Mouse (Mus musculus): ENCODE measurements around the gene Enkd1. TPM values are rescaled to one million over a fixed set of nuclear protein-coding genes. Genes with fewer than 3 reads are reported as not detected.

Gene Enkd1
- polyA plus RNA-seq, 1 experiment from 2014 or later = 8.8 TPM

DNA sequence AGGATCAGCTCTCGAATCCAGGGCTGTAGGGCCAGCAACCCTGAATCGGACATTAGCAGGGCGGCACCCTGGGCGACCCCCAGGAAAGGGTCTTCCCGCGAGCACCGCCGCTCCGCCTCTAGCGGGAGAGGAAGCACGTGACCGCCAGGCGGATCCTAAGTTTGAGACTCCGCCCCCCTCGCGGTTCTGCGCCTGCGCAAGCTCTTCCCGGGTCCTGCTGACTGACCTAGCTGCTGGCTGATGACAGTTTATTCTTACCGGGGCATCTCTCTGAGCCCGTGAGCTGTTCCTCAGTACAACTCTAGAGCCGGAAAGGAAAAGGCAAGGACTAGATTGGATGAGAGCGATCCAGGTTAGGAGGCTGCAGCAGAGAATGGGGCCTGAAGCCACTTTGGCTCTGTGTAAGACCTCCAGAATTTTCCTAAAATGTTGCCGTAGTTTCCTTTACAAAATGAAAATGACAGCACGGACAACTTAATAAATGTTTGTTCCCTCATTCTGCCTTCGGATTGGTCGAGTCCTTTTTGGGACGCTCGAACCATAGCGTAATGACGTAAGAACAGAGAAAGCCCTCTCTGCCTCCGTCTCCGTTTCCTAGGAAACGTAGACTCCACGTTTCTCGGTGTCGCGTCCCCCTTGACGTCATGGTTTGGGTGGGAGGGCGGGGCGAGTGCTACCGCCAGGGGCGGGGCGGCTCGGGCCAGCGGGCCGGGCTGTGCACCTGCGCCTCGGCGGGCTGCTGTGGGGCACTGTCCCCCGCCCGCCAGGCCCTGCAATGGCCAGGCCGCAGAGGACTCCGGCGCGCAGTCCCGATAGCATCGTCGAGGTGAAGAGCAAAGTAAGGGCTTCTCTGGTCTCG is 6.8 kb downstream of the Enkd1 start, which contains the start of the genes Acd and Pard6a:
Acd (minus strand) TSS at position 137 of the 859 bp plus-strand sequence.
Pard6a (plus strand) TSS at position 183 of the 859 bp plus-strand sequence.
- peaks cover 39% of the 10 kb centered on the region for H3K4me1 ChIP-seq (replicated peaks)
- peak within 1 kb of the TSS; percentile 77 for H3K9ac ChIP-seq
- no peaks in the 10 kb centered on the region for H3K9me3 ChIP-seq (replicated peaks)
- H3K4me3 ChIP-seq (replicated peaks) = peak within 1 kb of the TSS; percentile 75
- WGBS (ENCODE audit: insufficient replicate concordance) = under 1% methylated on average over 60 of the region's 60 CpGs
- H3K4me2 ChIP-seq = peak within 1 kb of the TSS; percentile 96
- H3K27ac ChIP-seq = peak within 1 kb of the TSS; percentile 96
- H3K27me3 ChIP-seq = no peaks in the 10 kb centered on the region
- peaks cover 45% of the 10 kb centered on the region for H3K36me3 ChIP-seq
- DNase-seq (peak; percentile 93), ATAC-seq (ENCODE audit: low read depth) (peak; percentile 78)

DNA sequence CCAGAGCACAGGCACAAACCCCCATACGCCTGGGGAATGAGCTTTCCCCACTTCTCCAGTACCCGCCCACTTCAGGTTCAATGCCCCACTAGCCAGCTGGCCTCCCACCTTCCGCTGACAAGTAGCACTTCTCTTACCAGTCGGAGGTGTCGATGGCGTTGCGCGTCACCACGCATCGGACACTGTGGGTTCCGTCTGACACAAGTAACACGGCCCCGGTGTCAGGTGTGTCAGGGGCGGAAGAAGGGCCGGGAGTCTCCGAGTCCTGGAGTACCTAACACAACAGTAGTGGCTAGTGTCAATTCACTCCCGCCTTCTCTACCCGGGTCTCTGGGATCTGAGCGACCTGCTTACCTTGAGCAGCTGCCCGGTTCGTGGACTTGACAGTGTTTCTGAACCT is 7.4 kb downstream of the Enkd1 start:
- Histone ChIP-seq H3K4me2 (peak overlapping the region; percentile 96), H3K4me3 (replicated peaks) (peak overlapping the region; percentile 75), H3K36me3 (peaks cover 45% of the 10 kb centered on the region), H3K27me3 (no peaks in the 10 kb centered on the region), H3K9me3 (replicated peaks) (no peaks in the 10 kb centered on the region), H3K27ac (peak overlapping the region; percentile 96), H3K9ac (peak overlapping the region; percentile 77), H3K4me1 (replicated peaks) (peaks cover 36% of the 10 kb centered on the region)
- ATAC-seq (ENCODE audit: low read depth) = peak; percentile 54
- DNase-seq = peak; percentile 66
- 0% methylated on average over 21 of the region's 21 CpGs for WGBS (ENCODE audit: insufficient replicate concordance)

DNA sequence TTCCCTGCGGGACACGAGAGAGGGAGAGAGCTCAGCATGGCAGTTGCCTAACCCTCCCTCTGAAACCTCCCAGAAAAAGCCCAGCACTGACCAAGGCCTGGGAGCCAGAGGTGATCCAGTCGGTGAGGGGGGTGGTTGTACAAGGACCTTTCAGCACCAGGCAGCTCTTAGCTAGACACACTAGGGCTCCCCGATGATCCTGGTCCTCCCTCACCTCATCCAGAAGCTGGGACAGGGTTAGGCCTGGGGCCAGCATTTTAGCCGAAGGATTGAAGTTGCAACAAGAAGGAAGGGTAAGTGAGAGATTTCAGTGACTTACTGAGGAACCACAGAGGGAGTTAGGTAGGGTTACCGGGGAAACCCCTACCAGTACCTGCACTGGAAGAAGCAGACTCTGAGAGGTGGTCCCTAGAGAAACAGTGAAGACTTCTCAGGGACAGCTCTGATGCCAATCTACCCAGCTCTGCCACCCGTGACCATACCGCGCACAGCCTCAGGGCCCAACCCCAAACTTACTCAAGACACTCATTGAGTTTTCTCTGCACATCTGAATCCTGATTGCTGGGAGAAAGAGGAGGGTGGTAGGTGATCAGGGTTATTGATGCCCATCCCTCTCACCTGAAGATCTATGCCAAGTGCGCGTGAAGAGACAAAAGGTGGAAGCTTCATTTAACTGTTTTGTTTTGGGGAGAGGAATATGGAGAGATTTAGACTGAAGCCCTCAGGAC is 8.4 kb downstream of the Enkd1 start:
- Histone ChIP-seq H3K4me3 (replicated peaks) (peak overlapping the region; percentile 75), H3K27ac (no peak overlapping the region; the same call in 1 of the 2 replicates), H3K4me1 (replicated peaks) (peaks cover 36% of the 10 kb centered on the region), H3K27me3 (peaks cover 6% of the 10 kb centered on the region), H3K9me3 (replicated peaks) (no peaks in the 10 kb centered on the region), H3K36me3 (peaks cover 45% of the 10 kb centered on the region), H3K4me2 (peak overlapping the region; percentile 96), H3K9ac (peak overlapping the region; percentile 77)
- DNase-seq (no peak), ATAC-seq (ENCODE audit: low read depth) (no peak)
- WGBS (ENCODE audit: insufficient replicate concordance) = 80% methylated on average over 11 of the region's 11 CpGs

DNA sequence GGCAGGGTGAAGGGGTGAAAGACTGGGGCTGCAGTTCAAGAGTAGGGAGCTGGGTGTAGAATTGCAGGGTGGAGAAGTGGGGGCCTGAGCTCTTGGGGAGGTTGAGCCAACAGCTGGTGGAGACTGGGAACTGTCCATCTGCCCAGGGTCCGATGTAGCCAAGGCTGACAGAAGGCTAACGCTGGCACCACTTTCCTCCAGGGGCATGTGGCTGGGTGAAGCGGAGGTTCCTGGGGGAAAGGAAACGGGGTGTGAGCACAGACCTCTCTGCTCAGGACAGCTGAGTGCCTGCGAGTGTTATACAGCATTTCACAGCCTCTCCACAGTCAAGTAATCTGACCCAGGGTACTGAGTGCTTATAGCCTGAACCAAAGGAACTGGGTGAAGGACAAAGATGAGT is 9.3 kb downstream of the Enkd1 start:
- WGBS (ENCODE audit: insufficient replicate concordance) = 92% methylated on average over 5 of the region's 5 CpGs
- Histone ChIP-seq H3K9me3 (replicated peaks) (no peaks in the 10 kb centered on the region), H3K27me3 (peaks cover 15% of the 10 kb centered on the region), H3K4me1 (replicated peaks) (peaks cover 44% of the 10 kb centered on the region), H3K36me3 (peaks cover 37% of the 10 kb centered on the region), H3K4me2 (no peak overlapping the region), H3K4me3 (replicated peaks) (no peak overlapping the region), H3K9ac (no peak overlapping the region), H3K27ac (no peak overlapping the region)
- DNase-seq = no peak
- ATAC-seq (ENCODE audit: low read depth) = no peak

DNA sequence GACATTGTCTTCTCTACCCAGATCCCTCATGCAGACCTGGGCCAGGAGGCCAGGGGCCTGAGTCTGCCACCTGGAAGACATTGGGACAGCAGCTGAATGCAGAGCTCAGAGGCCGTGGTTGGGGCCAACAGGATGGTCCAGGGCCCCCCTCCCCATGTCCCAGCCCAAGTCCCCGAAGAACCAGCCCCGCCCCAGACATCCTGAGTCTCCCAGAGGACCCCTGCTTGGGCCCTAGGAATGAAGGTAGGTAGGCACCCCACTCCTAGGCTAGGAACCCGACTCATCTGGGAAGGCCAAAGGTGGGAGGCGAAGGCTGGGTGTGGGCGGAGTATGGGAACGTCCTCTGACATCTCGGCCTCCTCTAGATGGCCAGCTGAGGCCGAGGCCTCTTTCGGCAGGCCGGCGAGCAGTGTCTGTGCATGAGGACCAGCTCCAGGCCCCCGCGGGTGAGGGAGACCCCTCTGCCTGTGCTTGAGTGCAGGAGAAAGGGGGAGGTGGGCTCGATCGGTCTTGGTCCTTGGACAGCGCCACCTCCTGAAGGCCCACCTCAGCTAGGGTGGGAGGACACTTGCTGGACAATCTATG is 10.7 kb downstream of the Enkd1 start:
- Histone ChIP-seq H3K4me1 (replicated peaks) (peaks cover 49% of the 10 kb centered on the region), H3K9ac (no peak overlapping the region), H3K27me3 (peaks cover 15% of the 10 kb centered on the region), H3K9me3 (replicated peaks) (no peaks in the 10 kb centered on the region), H3K4me2 (no peak overlapping the region), H3K27ac (0 out of 2 replicates have a peak overlapping the region, but pooled peaks have one; percentile 19), H3K4me3 (replicated peaks) (no peak overlapping the region), H3K36me3 (peaks cover 24% of the 10 kb centered on the region)
- 87% methylated on average over 17 of the region's 17 CpGs for WGBS (ENCODE audit: insufficient replicate concordance)
- DNase-seq = no peak
- ATAC-seq (ENCODE audit: low read depth) = no peak

DNA sequence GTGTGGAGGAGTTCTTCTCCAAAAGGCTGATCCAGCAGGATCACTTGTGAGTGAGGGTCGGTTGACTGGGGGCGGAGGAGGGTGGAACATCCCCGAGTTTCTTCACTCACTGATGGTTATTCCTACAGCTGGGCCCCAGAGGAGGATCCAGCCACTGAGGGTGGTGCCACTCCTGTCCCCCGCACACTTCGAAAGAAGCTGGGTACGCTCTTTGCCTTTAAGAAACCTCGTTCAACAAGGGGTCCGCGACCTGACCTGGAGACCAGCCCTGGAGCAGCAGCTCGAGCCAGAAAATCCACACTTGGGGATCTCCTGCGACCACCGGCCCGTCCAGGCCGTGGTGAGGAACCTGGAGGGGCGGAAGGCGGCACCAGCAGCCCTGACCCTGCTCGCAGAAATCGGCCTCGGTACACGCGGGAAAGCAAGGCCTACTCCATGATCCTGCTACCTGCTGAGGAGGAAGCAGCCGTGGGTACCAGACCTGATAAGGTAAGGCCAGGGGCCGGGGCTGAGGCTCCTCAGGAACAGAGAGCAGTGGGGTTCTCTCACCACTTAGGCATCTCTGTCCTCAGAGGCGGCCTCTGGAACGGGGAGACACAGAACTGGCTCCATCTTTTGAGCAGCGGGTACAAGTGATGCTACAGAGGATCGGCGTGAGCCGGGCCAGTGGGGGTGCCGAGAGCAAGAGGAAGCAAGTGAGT is 12.8 kb downstream of the Enkd1 start:
- no peak overlapping the region for H3K27ac ChIP-seq
- no peak for ATAC-seq (ENCODE audit: low read depth)
- WGBS (ENCODE audit: insufficient replicate concordance) = 76% methylated on average over 30 of the region's 30 CpGs
- H3K9ac ChIP-seq = no peak overlapping the region
- H3K4me2 ChIP-seq = no peak overlapping the region
- peaks cover 43% of the 10 kb centered on the region for H3K4me1 ChIP-seq (replicated peaks)
- H3K36me3 ChIP-seq = peaks cover 24% of the 10 kb centered on the region
- no peak overlapping the region for H3K4me3 ChIP-seq (replicated peaks)
- DNase-seq = no peak
- H3K9me3 ChIP-seq (replicated peaks) = no peaks in the 10 kb centered on the region
- H3K27me3 ChIP-seq = peaks cover 15% of the 10 kb centered on the region

DNA sequence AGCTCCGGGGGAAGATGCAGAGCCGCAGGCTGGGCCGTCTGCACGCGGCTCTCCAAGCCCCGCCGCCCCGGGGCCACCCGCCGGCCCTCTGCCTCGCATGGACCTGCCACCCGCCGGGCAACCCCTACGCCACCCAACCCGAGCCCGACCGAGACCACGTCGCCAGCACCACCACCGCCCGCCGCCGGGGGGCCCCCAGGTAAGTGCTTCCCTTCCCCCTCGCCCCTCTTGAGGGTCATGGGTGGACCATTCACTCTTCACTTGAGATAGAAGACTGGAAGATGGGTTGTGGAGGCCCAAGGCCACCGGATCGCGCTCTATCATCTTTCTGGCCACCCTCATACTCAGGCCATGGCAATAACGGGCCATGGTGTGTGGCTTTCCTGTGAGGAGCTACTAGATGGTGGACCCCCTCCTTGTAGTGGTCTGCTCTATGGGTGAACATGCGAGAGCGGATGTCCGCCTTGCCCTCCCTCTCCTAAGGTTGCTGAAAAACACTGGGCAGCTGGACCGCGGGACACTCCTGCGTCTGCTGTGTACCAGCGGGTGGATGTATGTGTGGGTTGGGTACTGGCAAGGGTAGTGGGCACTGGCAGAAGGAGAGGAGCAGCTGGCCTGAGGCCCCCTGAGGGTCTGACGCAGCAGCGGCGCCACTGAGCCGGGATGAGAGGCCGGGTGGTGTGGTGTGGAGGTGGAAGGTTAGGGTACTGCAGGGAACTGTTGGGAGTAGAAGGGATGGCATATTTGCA is 13.8 kb downstream of the Enkd1 start:
- Histone ChIP-seq H3K4me3 (replicated peaks) (peak overlapping the region; percentile 48), H3K36me3 (peaks cover 24% of the 10 kb centered on the region), H3K4me2 (peak overlapping the region; percentile 81), H3K9me3 (replicated peaks) (no peaks in the 10 kb centered on the region), H3K27me3 (peaks cover 15% of the 10 kb centered on the region), H3K27ac (no peak overlapping the region), H3K4me1 (replicated peaks) (peaks cover 35% of the 10 kb centered on the region), H3K9ac (peak overlapping the region; percentile 36; the same call in 1 of the 2 replicates)
- ATAC-seq (ENCODE audit: low read depth) = peak; percentile 19
- DNase-seq = no peak
- 28% methylated on average over 39 of the region's 40 CpGs for WGBS (ENCODE audit: insufficient replicate concordance)

DNA sequence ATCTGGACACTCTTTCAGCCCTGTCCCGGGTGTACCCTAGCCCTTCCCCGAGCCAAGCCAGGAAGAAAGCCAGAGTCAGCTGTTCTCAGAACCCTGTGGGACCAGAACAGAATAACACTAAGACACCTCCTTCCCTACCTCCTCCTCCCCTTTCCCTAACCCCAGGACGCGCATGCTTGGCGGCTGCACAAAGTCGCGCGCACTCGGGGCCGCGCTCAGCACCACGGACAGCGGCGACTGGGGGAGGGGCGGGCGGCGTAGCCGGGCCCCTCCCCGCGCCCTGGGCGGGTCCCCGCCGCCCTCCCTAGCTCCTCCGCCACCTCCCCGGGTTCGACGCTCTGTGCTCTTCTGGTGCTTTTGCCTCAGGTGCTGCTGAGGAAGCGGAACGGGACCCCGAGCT is 14.4 kb downstream of the Enkd1 start:
- WGBS (ENCODE audit: insufficient replicate concordance) = 8% methylated on average over 30 of the region's 30 CpGs
- H3K27me3 ChIP-seq = peaks cover 15% of the 10 kb centered on the region
- H3K9ac ChIP-seq = peak overlapping the region; percentile 36; the same call in 1 of the 2 replicates
- ATAC-seq (ENCODE audit: low read depth) (peak; percentile 62), DNase-seq (peak; percentile 49)
- H3K36me3 ChIP-seq = peaks cover 21% of the 10 kb centered on the region
- H3K27ac ChIP-seq = no peak overlapping the region
- no peaks in the 10 kb centered on the region for H3K9me3 ChIP-seq (replicated peaks)
- peak overlapping the region; percentile 81 for H3K4me2 ChIP-seq
- H3K4me3 ChIP-seq (replicated peaks) = peak overlapping the region; percentile 48
- H3K4me1 ChIP-seq (replicated peaks) = peaks cover 35% of the 10 kb centered on the region

DNA sequence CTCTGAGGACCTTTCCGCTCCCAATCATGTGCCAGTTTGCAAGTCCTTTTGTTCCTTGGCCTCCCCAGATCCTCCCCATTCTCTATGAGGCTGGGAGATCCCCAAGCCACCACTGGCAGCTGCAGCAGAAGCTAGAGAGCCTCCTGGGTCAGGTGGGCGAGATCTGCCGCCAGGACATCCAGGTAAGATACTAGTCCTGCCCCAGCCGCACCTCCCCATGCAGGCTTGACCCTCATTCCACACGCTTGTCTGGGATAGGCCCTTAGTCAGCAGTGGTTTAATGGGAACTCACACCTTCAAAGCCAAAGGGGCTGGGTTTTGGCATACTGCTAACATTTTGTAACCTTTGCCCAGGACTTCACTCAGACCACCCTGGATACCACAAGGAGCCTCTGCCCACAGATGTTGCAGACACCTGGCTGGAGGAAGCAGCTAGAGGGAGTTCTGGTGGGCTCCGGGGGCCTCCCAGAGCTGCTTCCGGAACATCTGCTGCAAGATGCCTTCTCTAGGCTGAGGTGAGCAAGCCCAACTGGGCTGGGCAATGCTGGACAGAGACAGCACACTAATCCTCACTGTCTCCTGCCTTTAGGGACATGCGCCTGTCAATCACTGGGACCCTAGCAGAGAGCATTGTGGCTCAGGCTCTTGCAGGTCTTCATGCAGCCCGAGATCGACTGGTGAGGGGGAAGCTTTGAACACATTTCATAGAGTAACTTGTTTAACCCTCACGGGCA is 15.4 kb downstream of the Enkd1 start:
- Histone ChIP-seq H3K9me3 (replicated peaks) (no peaks in the 10 kb centered on the region), H3K27ac (no peak overlapping the region), H3K4me3 (replicated peaks) (no peak overlapping the region), H3K4me2 (no peak overlapping the region), H3K27me3 (peaks cover 15% of the 10 kb centered on the region), H3K9ac (no peak overlapping the region), H3K36me3 (peaks cover 11% of the 10 kb centered on the region), H3K4me1 (replicated peaks) (peaks cover 41% of the 10 kb centered on the region)
- WGBS (ENCODE audit: insufficient replicate concordance) = 77% methylated on average over 11 of the region's 11 CpGs
- DNase-seq = no peak
- no peak for ATAC-seq (ENCODE audit: low read depth)

DNA sequence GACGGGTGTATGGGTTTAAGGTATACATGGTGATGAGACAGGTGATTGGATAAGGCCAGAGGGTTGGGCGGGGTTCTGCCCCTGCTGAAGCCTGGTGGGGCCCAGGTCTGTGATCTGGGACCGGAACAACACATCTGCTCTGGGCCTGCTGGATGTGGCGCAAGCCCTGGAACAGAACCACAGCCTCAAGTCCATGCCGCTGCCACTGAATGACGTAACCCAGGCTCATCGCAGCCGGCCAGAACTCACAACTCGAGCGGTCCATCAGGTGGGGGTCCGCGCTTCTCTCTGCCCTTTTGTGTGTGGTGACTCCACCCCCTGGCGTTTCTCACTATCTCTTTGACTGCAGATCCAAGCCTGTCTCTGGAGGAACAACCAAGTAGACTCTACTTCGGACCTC is 17.0 kb downstream of the Enkd1 start:
- H3K9ac ChIP-seq = no peak overlapping the region
- WGBS (ENCODE audit: insufficient replicate concordance) = 67% methylated on average over 14 of the region's 14 CpGs

More for the DNA sequence above, 17.0 kb downstream of the Enkd1 start:
- Histone ChIP-seq H3K27ac (no peak overlapping the region), H3K9me3 (replicated peaks) (no peaks in the 10 kb centered on the region), H3K4me2 (no peak overlapping the region), H3K4me1 (replicated peaks) (peaks cover 35% of the 10 kb centered on the region), H3K4me3 (replicated peaks) (no peak overlapping the region), H3K36me3 (no peaks in the 10 kb centered on the region), H3K27me3 (peaks cover 15% of the 10 kb centered on the region)
- DNase-seq (no peak), ATAC-seq (ENCODE audit: low read depth) (no peak)

All from liver, embryonic 13.5 days (tissue).